Mouse (Mus musculus) left cerebral cortex, postnatal 4 days (tissue): ENCODE data around the gene Hus1b. TPM values are rescaled to one million over a fixed set of nuclear protein-coding genes. Genes with fewer than 3 reads are reported as not detected.

Experiments used
- DNase-seq: peaks from one replicate; pipeline ENCODE4 v3.0.0-alpha.2; 2022
- intact Hi-C: fragments of 180-260 bp; cut with DNase I; formaldehyde crosslinking; loops from one replicate; pipeline ENCODE4 v1.15.1; 2025
- total RNA-seq, 2 experiments: library from RNA; stranded (reverse); gene quantifications; 2 replicates each; pipeline ENCODE4 v1.2.3; 2021

The Hus1b gene
- total RNA-seq, 2 experiments from 2014 or later, result 1.0 to 1.2 TPM

GRCm38 (mm10) chr13:30953580-30953979 lies 6.0 kb upstream of the Hus1b start:
- no peak for DNase-seq
- intact Hi-C loops, result no loop called here

- no peak for DNase-seq
- intact Hi-C loops, result no loop called here
These were observed 4.5 kb upstream of the Hus1b start for GRCm38 (mm10) chr13:30952044-30952443.

GRCm38 (mm10) chr13:30949181-30949580 lies 1.6 kb upstream of the Hus1b start:
- intact Hi-C loops, result no loop called here
- no peak for DNase-seq

GRCm38 (mm10) chr13:30947129-30947528 lies 430 bp downstream of the Hus1b start:
- intact Hi-C loops, result no loop called here
- DNase-seq, result no peak

GRCm38 (mm10) chr13:30945788-30946187 lies 1.8 kb downstream of the Hus1b start:
- intact Hi-C loops, result no loop called here
- DNase-seq, result no peak

- intact Hi-C loops, result no loop called here
- DNase-seq, result no peak
These were observed 14.6 kb downstream of the Hus1b start for GRCm38 (mm10) chr13:30932972-30933371.

- DNase-seq, result no peak
- intact Hi-C loops, result no loop called here
These were observed 15.9 kb downstream of the Hus1b start for GRCm38 (mm10) chr13:30931613-30932012.

GRCm38 (mm10) chr13:30929119-30929518 lies 18.4 kb downstream of the Hus1b start:
- intact Hi-C loops, result no loop called here
- no peak for DNase-seq

- no peak for DNase-seq
- intact Hi-C loops, result no loop called here
These were observed 23.3 kb downstream of the Hus1b start for GRCm38 (mm10) chr13:30924269-30924668.

GRCm38 (mm10) chr13:30921914-30922313 lies 25.6 kb downstream of the Hus1b start:
- DNase-seq, result no peak
- intact Hi-C loops, result no loop called here

GRCm38 (mm10) chr13:30913757-30914156 lies 33.8 kb downstream of the Hus1b start:
- DNase-seq, result no peak
- intact Hi-C loops, result no loop called here

- intact Hi-C loops, result no loop called here
These were observed 34.5 kb downstream of the Hus1b start for GRCm38 (mm10) chr13:30913028-30913427.

GRCm38 (mm10) chr13:30911931-30912625 lies 35.5 kb downstream of the Hus1b start:
- no peak for DNase-seq
- intact Hi-C loops, result no loop called here

More at GRCm38 (mm10) chr13:30913028-30913427, 34.5 kb downstream of the Hus1b start:
- DNase-seq, result no peak

GRCm38 (mm10) chr13:30910889-30911288 lies 36.7 kb downstream of the Hus1b start:
- intact Hi-C loops, result no loop called here
- DNase-seq, result no peak

- intact Hi-C loops, result loop anchor here (10.0 kb wide), 2 partner anchors 723 to 753 kb away; partner anchors contain the start of gene Foxf2
- no peak for DNase-seq
These were observed 45.3 kb downstream of the Hus1b start for GRCm38 (mm10) chr13:30902286-30902685.

GRCm38 (mm10) chr13:30901387-30902041 lies 46.0 kb downstream of the Hus1b start:
- intact Hi-C loops, result loop anchor here (10.0 kb wide), 2 partner anchors 723 to 753 kb away; partner anchors contain the start of gene Foxf2
- DNase-seq, result no peak

Other genes with a start within 250 kb of the Hus1b start
- under 1 TPM in 1 of 2 experiments, not detected in 1; 0.16 TPM for gene Irf4, start 198.5 kb downstream of the Hus1b start, total RNA-seq
- 10 to 100 TPM; 62.9 to 66.2 TPM for gene Exoc2, start 26.3 kb upstream of the Hus1b start, total RNA-seq
- gene Gm5447, start 26.4 kb upstream of the Hus1b start, total RNA-seq, result under 1 TPM; 0.20 to 0.28 TPM